Mouse (Mus musculus): Measurements from ENCODE around the gene Tead1.

GRCm38 (mm10) chr7:112828696-112829022, 149.5 kb downstream of the Tead1 start:
- no peak for TF ChIP-seq EP300 (optimal IDR thresholded peaks at IDR 0.05)
- TF ChIP-seq CTCF (IDR thresholded peaks at IDR 0.05; ENCODE audit: low read depth), result no peak
